Mouse (Mus musculus) liver, postnatal 0 days (tissue): ENCODE measurements around the gene Gse1.

Source experiments
- CTCF ChIP-seq: sonication (generic); IDR thresholded peaks from 2 replicates; pipeline ENCODE4 v1.5.1; 2016; ENCODE audit warnings: antibody characterized with exemption, low read depth
- EP300 ChIP-seq: IDR thresholded peaks from 2 replicates; pipeline ENCODE4 v1.6.1; 2016; ENCODE audit warnings: antibody characterized with exemption, low read depth, mild to moderate bottlenecking

DNA sequence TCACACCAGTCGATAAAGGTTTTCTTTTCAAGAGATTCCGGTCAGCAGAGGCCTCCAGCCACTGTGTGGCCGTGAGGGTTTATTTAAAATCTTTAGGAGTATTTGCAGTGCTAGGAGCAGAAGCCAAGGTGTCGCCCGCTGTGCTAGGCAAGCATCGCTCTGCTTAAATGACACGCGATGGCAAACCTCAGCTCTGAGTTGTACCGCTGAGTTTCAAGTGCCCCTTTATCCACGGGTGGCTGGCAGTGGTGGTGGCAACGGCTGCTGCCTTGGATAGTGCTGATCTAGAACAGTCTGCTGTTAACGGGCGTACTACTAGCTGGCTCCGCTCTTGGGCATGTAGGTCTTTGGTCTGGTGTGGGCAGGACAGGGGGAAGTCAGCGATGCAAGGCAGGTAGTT is 62.4 kb downstream of the Gse1 start:
- TF ChIP-seq EP300 (no peak), CTCF (no peak)
